Mouse (Mus musculus) hindbrain, embryonic 14.5 days (tissue): Measurements from ENCODE around the gene Kif2c. TPM values are rescaled to one million over a fixed set of nuclear protein-coding genes. Genes with fewer than 3 reads are reported as not detected.

Experiments used
- ATAC-seq: fragments of 200-750 bp; cut with Nextera tagmentation; 2 replicates; pipeline ENCODE4 v1.8.0; 2017; ENCODE audit warnings: moderate number of reproducible peaks, mild to moderate bottlenecking, moderate TSS enrichment, moderate library complexity; ENCODE audit not compliant: low FRiP score
- DNase-seq: peaks from one replicate; pipeline ENCODE4 v3.0.0-alpha.2; 2015; ENCODE audit warnings: low spot score
- H3K27ac ChIP-seq: fragments of 300-500 bp; sonication (generic); 2 replicates; pipeline ENCODE4 v1.5.1; 2014; ENCODE audit warnings: mild to moderate bottlenecking, moderate library complexity
- H3K27me3 ChIP-seq: fragments of 300-500 bp; sonication (generic); 2 replicates; pipeline ENCODE4 v1.6.1; 2014; ENCODE audit warnings: mild to moderate bottlenecking, low read length, mixed read lengths; ENCODE audit not compliant: control insufficient read depth, insufficient read depth
- H3K36me3 ChIP-seq: fragments of 300-500 bp; sonication (generic); replicated peaks from 2 replicates; pipeline ENCODE4 v1.6.1; 2014; ENCODE audit not compliant: control insufficient read depth, insufficient read depth
- H3K4me1 ChIP-seq: fragments of 300-500 bp; sonication (generic); replicated peaks from 2 replicates; pipeline ENCODE4 v1.6.1; 2014; ENCODE audit warnings: antibody characterized with exemption, low read length, mixed read lengths; ENCODE audit not compliant: control insufficient read depth, insufficient read depth
- H3K4me2 ChIP-seq: fragments of 300-500 bp; sonication (generic); replicated peaks from 2 replicates; pipeline ENCODE4 v1.6.1; 2014; ENCODE audit warnings: mild to moderate bottlenecking, moderate library complexity
- H3K4me3 ChIP-seq: fragments of 300-500 bp; sonication (generic); replicated peaks from 2 replicates; pipeline ENCODE4 v1.5.1; 2014; ENCODE audit warnings: mild to moderate bottlenecking, low read length
- H3K9ac ChIP-seq: fragments of 300-500 bp; sonication (generic); 2 replicates; pipeline ENCODE4 v1.6.1; 2014
- H3K9me3 ChIP-seq: fragments of 300-500 bp; sonication (generic); 2 replicates; pipeline ENCODE4 v1.6.1; 2016; ENCODE audit warnings: low read length; ENCODE audit not compliant: control insufficient read depth
- WGBS: fragments of 180-500 bp; shearing (Covaris S2); extraction: QIAGEN DNeasy Blood & Tissue Kit; methylation state at CpG from one replicate; pipeline ENCODE4 v1.1.7; 2014; 5-methylcytosine and 5-hydroxymethylcytosine counted together
- polyA plus RNA-seq: library from polyadenylated mRNA; unstranded; fragments of >200 nt; fragmentation: Nextera tagmentation; extraction: Ambion mirVana; gene quantifications from 2 replicates; pipeline ENCODE4 v1.2.1, GENCODE M21; 2014

The Kif2c gene
- polyA plus RNA-seq, 1 experiment from 2014 or later, result 8.6 TPM

GRCm38 (mm10) chr4:117155792-117156355 lies 26.6 kb downstream of the Kif2c start, which contains the start of gene Rps8:
Gene Rps8 (minus strand): TSS chr4:117156243.
- under 1% methylated on average over 52 of the region's 52 CpGs for WGBS
- H3K4me1 ChIP-seq, result peaks cover 9% of the 10 kb centered on the region; the same call in 1 of the 2 replicates
- no peaks in the 10 kb centered on the region for H3K9me3 ChIP-seq
- DNase-seq (peak; percentile 88), ATAC-seq (peak; percentile 95)
- H3K9ac ChIP-seq, result peak within 1 kb of the TSS; percentile 97
- H3K4me2 ChIP-seq, result peak within 1 kb of the TSS; percentile 94
- peak within 1 kb of the TSS; percentile 94 for H3K27ac ChIP-seq
- H3K4me3 ChIP-seq, result peak within 1 kb of the TSS; percentile 98
- H3K36me3 ChIP-seq, result peaks cover 42% of the 10 kb centered on the region
- H3K27me3 ChIP-seq, result no peaks in the 10 kb centered on the region

- 3% methylated on average over 44 of the region's 44 CpGs for WGBS
- ATAC-seq, result 0 out of 2 replicates have a peak, but pooled peaks have one; percentile 14
- DNase-seq, result no peak
These were observed 27.2 kb downstream of the Kif2c start for GRCm38 (mm10) chr4:117155020-117155791.

GRCm38 (mm10) chr4:117152714-117153113 lies 29.7 kb downstream of the Kif2c start:
- WGBS, result 87% methylated on average over 5 of the region's 5 CpGs
- no peak overlapping the region for H3K4me2 ChIP-seq
- peaks cover 9% of the 10 kb centered on the region; the same call in 1 of the 2 replicates for H3K4me1 ChIP-seq
- no peak overlapping the region for H3K27ac ChIP-seq
- ATAC-seq, result no peak
- DNase-seq, result no peak
- H3K9me3 ChIP-seq, result no peaks in the 10 kb centered on the region
- no peak overlapping the region for H3K9ac ChIP-seq
- peaks cover 64% of the 10 kb centered on the region for H3K36me3 ChIP-seq
- no peak overlapping the region for H3K4me3 ChIP-seq
- H3K27me3 ChIP-seq, result no peaks in the 10 kb centered on the region

More at GRCm38 (mm10) chr4:117155020-117155791, 27.2 kb downstream of the Kif2c start:
- H3K4me1 ChIP-seq, result peaks cover 9% of the 10 kb centered on the region; the same call in 1 of the 2 replicates
- no peaks in the 10 kb centered on the region for H3K9me3 ChIP-seq
- H3K4me3 ChIP-seq, result peak overlapping the region; percentile 98
- H3K9ac ChIP-seq, result peak overlapping the region; percentile 97
- H3K36me3 ChIP-seq, result peaks cover 48% of the 10 kb centered on the region
- peak overlapping the region; percentile 94 for H3K4me2 ChIP-seq
- H3K27ac ChIP-seq, result peak overlapping the region; percentile 94
- no peaks in the 10 kb centered on the region for H3K27me3 ChIP-seq

GRCm38 (mm10) chr4:117151416-117151815 lies 31.0 kb downstream of the Kif2c start:
- WGBS, result 88% methylated on average over 1 of the region's 1 CpGs
- Histone ChIP-seq H3K4me2 (no peak overlapping the region), H3K36me3 (peaks cover 64% of the 10 kb centered on the region)

GRCm38 (mm10) chr4:117150212-117150733 lies 32.2 kb downstream of the Kif2c start:
- Histone ChIP-seq H3K27me3 (no peaks in the 10 kb centered on the region), H3K36me3 (peaks cover 64% of the 10 kb centered on the region), H3K9ac (no peak overlapping the region), H3K27ac (no peak overlapping the region), H3K9me3 (no peaks in the 10 kb centered on the region), H3K4me2 (no peak overlapping the region), H3K4me3 (no peak overlapping the region), H3K4me1 (peaks cover 9% of the 10 kb centered on the region; the same call in 1 of the 2 replicates)
- DNase-seq (no peak), ATAC-seq (no peak)
- WGBS, result 93% methylated on average over 6 of the region's 6 CpGs

More at GRCm38 (mm10) chr4:117151416-117151815, 31.0 kb downstream of the Kif2c start:
- ATAC-seq, result no peak
- Histone ChIP-seq H3K4me3 (no peak overlapping the region), H3K9me3 (no peaks in the 10 kb centered on the region), H3K27ac (no peak overlapping the region), H3K9ac (no peak overlapping the region), H3K27me3 (no peaks in the 10 kb centered on the region), H3K4me1 (peaks cover 9% of the 10 kb centered on the region; the same call in 1 of the 2 replicates)
- no peak for DNase-seq

GRCm38 (mm10) chr4:117149291-117150211 lies 32.9 kb downstream of the Kif2c start:
- Histone ChIP-seq H3K4me1 (peaks cover 4% of the 10 kb centered on the region; the same call in 1 of the 2 replicates), H3K9ac (no peak overlapping the region), H3K9me3 (no peaks in the 10 kb centered on the region), H3K4me2 (no peak overlapping the region), H3K4me3 (no peak overlapping the region), H3K27me3 (no peaks in the 10 kb centered on the region), H3K27ac (no peak overlapping the region), H3K36me3 (peaks cover 60% of the 10 kb centered on the region)
- WGBS, result 77% methylated on average over 6 of the region's 6 CpGs
- DNase-seq (no peak), ATAC-seq (no peak)

GRCm38 (mm10) chr4:117148815-117149214 lies 33.6 kb downstream of the Kif2c start:
- 73% methylated on average over 24 of the region's 24 CpGs for WGBS
- Histone ChIP-seq H3K4me3 (no peak overlapping the region), H3K36me3 (peaks cover 52% of the 10 kb centered on the region), H3K27ac (no peak overlapping the region), H3K9ac (no peak overlapping the region), H3K9me3 (no peaks in the 10 kb centered on the region), H3K4me1 (no peaks in the 10 kb centered on the region), H3K27me3 (no peaks in the 10 kb centered on the region), H3K4me2 (no peak overlapping the region)
- no peak for ATAC-seq
- no peak for DNase-seq

GRCm38 (mm10) chr4:117148047-117148713 lies 34.3 kb downstream of the Kif2c start:
- no peak overlapping the region for H3K9ac ChIP-seq
- H3K4me2 ChIP-seq, result no peak overlapping the region
- no peaks in the 10 kb centered on the region for H3K9me3 ChIP-seq
- no peak for DNase-seq
- H3K27me3 ChIP-seq, result no peaks in the 10 kb centered on the region
- H3K4me1 ChIP-seq, result no peaks in the 10 kb centered on the region
- no peak for ATAC-seq
- peaks cover 46% of the 10 kb centered on the region for H3K36me3 ChIP-seq
- 85% methylated on average over 18 of the region's 18 CpGs for WGBS
- no peak overlapping the region for H3K4me3 ChIP-seq
- no peak overlapping the region for H3K27ac ChIP-seq
